ENCODE assay signal across 26 mouse cellular contexts in genomic region chr5:106967578-106967977, GRCm38 (mm10). TPM values are rescaled to one million over a fixed set of nuclear protein-coding genes. Genes with fewer than 3 reads are reported as not detected.
A peak's percentile ranks its signal among the peaks of the same experiment; 100 is the strongest.
DNase-seq lines count a peak whose midpoint lies in the region; ATAC-seq lines count a peak whose summit lies in the region.
"Had no signal": no experiment of that assay in that cellular context is flagged by ENCODE, and none has a peak within 500 bp of the region (broad histone marks: within the 10 kb centered on the region; RNA-seq: fewer than 3 reads in every experiment).

No protein-coding gene starts in this region.

- no peak overlapping the region for H3K4me3 ChIP-seq in embryonic facial prominence, embryonic 13.5 days
- H3K4me3 ChIP-seq in embryonic facial prominence, embryonic 10.5 days: no peak overlapping the region
- no peak overlapping the region for H3K4me3 ChIP-seq in hindbrain, embryonic 13.5 days
- H3K4me3 ChIP-seq in hindbrain, embryonic 10.5 days: no peak overlapping the region
- H3K4me3 ChIP-seq: embryonic facial prominence, embryonic 12.5 days; embryonic facial prominence, embryonic 15.5 days; erythroblast, embryonic 14.5 days; forebrain, embryonic 10.5 days; forebrain, embryonic 12.5 days had no signal

- no peak overlapping the region for H3K4me2 ChIP-seq in embryonic facial prominence, embryonic 13.5 days
- no peak overlapping the region for H3K4me2 ChIP-seq in hindbrain, embryonic 13.5 days
- H3K4me2 ChIP-seq: embryonic facial prominence, embryonic 12.5 days; embryonic facial prominence, embryonic 15.5 days; forebrain, embryonic 12.5 days had no signal

- peaks cover 12% of the 10 kb centered on the region for H3K4me1 ChIP-seq in embryonic facial prominence, embryonic 13.5 days
- H3K4me1 ChIP-seq in embryonic facial prominence, embryonic 10.5 days: peaks cover 20% of the 10 kb centered on the region
- peaks cover 16% of the 10 kb centered on the region for H3K4me1 ChIP-seq in hindbrain, embryonic 13.5 days (replicated peaks)
- peaks cover 18% of the 10 kb centered on the region for H3K4me1 ChIP-seq in hindbrain, embryonic 10.5 days (replicated peaks)

- ATAC-seq in embryonic facial prominence, embryonic 13.5 days (ENCODE audit: insufficient number of reproducible peaks, insufficient read depth, low FRiP score, low TSS enrichment, low read depth): no peak
- ATAC-seq in hindbrain, embryonic 13.5 days (ENCODE audit: low FRiP score): no peak
- peak; percentile 14; the same call in 1 of the 2 replicates for ATAC-seq in megakaryocyte, adult 5-6 weeks (ENCODE audit: poor library complexity, severe bottlenecking)
- ATAC-seq: forebrain, embryonic 16.5 days had no signal

- peaks cover 28% of the 10 kb centered on the region for H3K36me3 ChIP-seq in embryonic facial prominence, embryonic 13.5 days
- H3K36me3 ChIP-seq in embryonic facial prominence, embryonic 10.5 days (replicated peaks): peaks cover 60% of the 10 kb centered on the region
- peaks cover 31% of the 10 kb centered on the region for H3K36me3 ChIP-seq in hindbrain, embryonic 13.5 days
- peaks cover 59% of the 10 kb centered on the region for H3K36me3 ChIP-seq in hindbrain, embryonic 10.5 days

- no peaks in the 10 kb centered on the region for H3K9me3 ChIP-seq in embryonic facial prominence, embryonic 13.5 days
- H3K9me3 ChIP-seq in embryonic facial prominence, embryonic 10.5 days: no peaks in the 10 kb centered on the region
- no peaks in the 10 kb centered on the region for H3K9me3 ChIP-seq in hindbrain, embryonic 13.5 days
- H3K9me3 ChIP-seq in hindbrain, embryonic 10.5 days: no peaks in the 10 kb centered on the region
- H3K9me3 ChIP-seq: embryonic facial prominence, embryonic 12.5 days; embryonic facial prominence, embryonic 15.5 days; forebrain, embryonic 10.5 days; forebrain, embryonic 12.5 days had no signal

- 91% methylated on average over 1 of the region's 1 CpGs for WGBS in embryonic facial prominence, embryonic 13.5 days
- 95% methylated on average over 1 of the region's 1 CpGs for WGBS in embryonic facial prominence, embryonic 10.5 days
- WGBS in hindbrain, embryonic 13.5 days: 93% methylated on average over 1 of the region's 1 CpGs
- whole genome bisulfite sequencing in hindbrain, embryonic 10.5 days: 97% methylated on average over 1 of the region's 1 CpGs

- 0 out of 2 replicates have a peak overlapping the region, but pooled peaks have one; percentile 4 for H3K9ac ChIP-seq in embryonic facial prominence, embryonic 13.5 days
- peak overlapping the region; percentile 29; the same call in 1 of the 2 replicates for H3K9ac ChIP-seq in hindbrain, embryonic 13.5 days
- H3K9ac ChIP-seq: embryonic facial prominence, embryonic 12.5 days; embryonic facial prominence, embryonic 15.5 days; forebrain, embryonic 12.5 days had no signal

- H3K27ac ChIP-seq in embryonic facial prominence, embryonic 13.5 days: no peak overlapping the region
- no peak overlapping the region for H3K27ac ChIP-seq in embryonic facial prominence, embryonic 10.5 days (replicated peaks)
- H3K27ac ChIP-seq in hindbrain, embryonic 13.5 days: no peak overlapping the region
- H3K27ac ChIP-seq in hindbrain, embryonic 10.5 days: no peak overlapping the region
- H3K27ac ChIP-seq: embryonic facial prominence, embryonic 12.5 days; embryonic facial prominence, embryonic 15.5 days; forebrain, embryonic 10.5 days; forebrain, embryonic 12.5 days had no signal

- H3K27me3 ChIP-seq in embryonic facial prominence, embryonic 13.5 days: no peaks in the 10 kb centered on the region
- H3K27me3 ChIP-seq in embryonic facial prominence, embryonic 10.5 days (replicated peaks; ENCODE audit: low read depth, poor library complexity, severe bottlenecking): no peaks in the 10 kb centered on the region
- no peaks in the 10 kb centered on the region for H3K27me3 ChIP-seq in hindbrain, embryonic 13.5 days
- H3K27me3 ChIP-seq in hindbrain, embryonic 10.5 days (ENCODE audit: insufficient read depth, poor library complexity, severe bottlenecking): no peaks in the 10 kb centered on the region; the same call in 1 of the 2 replicates
- H3K27me3 ChIP-seq: embryonic facial prominence, embryonic 12.5 days; embryonic facial prominence, embryonic 15.5 days; forebrain, embryonic 12.5 days had no signal

- no peak for DNase-seq in embryonic facial prominence, embryonic 10.5 days (ENCODE audit: low spot score)
- DNase-seq in hindbrain, embryonic 10.5 days (ENCODE audit: low spot score): no peak
- peak; percentile 49 for DNase-seq in 416B (ENCODE audit: low read depth)
- no peak for DNase-seq in left cerebral cortex, adult 8-10 months (ENCODE audit: low spot score in 2 of 2)
- no peak for DNase-seq in right cerebral cortex, adult 18-20 months
- DNase-seq: adrenal gland, adult 2 months; adrenal gland, postnatal 10 days; adrenal gland, postnatal 25 days; cerebellum, adult 11 months; cerebellum, adult 18-20 months; cerebellum, adult 8-10 months; cerebellum, adult 9-11 months; cerebellum, postnatal 14 days; cerebellum, postnatal 36 days; embryo, embryonic 11 days had no signal

RNA-seq across cellular contexts. Expression of gene Cdc7, which starts 3.5 kb away (rescaled TPM):
- polyA plus RNA-seq in embryonic facial prominence, embryonic 13.5 days (2015; fragmentation: Nextera tagmentation; extraction: Ambion mirVana): 51.6 and 55.7 TPM in 2 replicates
- polyA plus RNA-seq in embryonic facial prominence, embryonic 10.5 days (2016; fragmentation: Nextera tagmentation; extraction: Ambion mirVana): 63.7 and 65.3 TPM in 2 replicates
- 40.6 and 41.1 TPM in 2 replicates for polyA plus RNA-seq in hindbrain, embryonic 13.5 days (2015; fragmentation: Nextera tagmentation; extraction: Ambion mirVana)
- polyA plus RNA-seq in hindbrain, embryonic 10.5 days (2016; fragmentation: Nextera tagmentation; extraction: Ambion mirVana): 40.2 and 62.9 TPM in 2 replicates
- 19.6 and 21.5 TPM in 2 replicates for total RNA-seq in megakaryocyte, adult 5-6 weeks (2015)
- 20.5 and 22.7 TPM in 2 replicates for total RNA-seq in megakaryocyte, adult 5-6 weeks (2017)
- total RNA-seq in left cerebral cortex, adult 8-10 months (2022): 10 to 100 TPM in 1 of 4 experiments, 1 to 10 TPM in 3; 7.0 to 11.8 (median 9.2) TPM

RNA-seq across cellular contexts. Expression of gene Hfm1, which starts 41.5 kb away (rescaled TPM):
- 1.8 and 2.5 TPM in 2 replicates for polyA plus RNA-seq in embryonic facial prominence, embryonic 13.5 days (2015; fragmentation: Nextera tagmentation; extraction: Ambion mirVana)
- polyA plus RNA-seq in embryonic facial prominence, embryonic 10.5 days (2016; fragmentation: Nextera tagmentation; extraction: Ambion mirVana): 3.0 TPM in 2 replicates
- 5.9 and 6.7 TPM in 2 replicates for polyA plus RNA-seq in hindbrain, embryonic 13.5 days (2015; fragmentation: Nextera tagmentation; extraction: Ambion mirVana)
- polyA plus RNA-seq in hindbrain, embryonic 10.5 days (2016; fragmentation: Nextera tagmentation; extraction: Ambion mirVana): 3.5 and 3.6 TPM in 2 replicates
- not detected in 2 replicates for total RNA-seq in megakaryocyte, adult 5-6 weeks (2015)
- total RNA-seq in megakaryocyte, adult 5-6 weeks (2017): not detected in 2 replicates
- total RNA-seq in left cerebral cortex, adult 8-10 months (2022): 1 to 10 TPM; 1.3 to 2.6 (median 1.9) TPM
- total RNA-seq: adrenal gland, adult 2 months; adrenal gland, postnatal 25 days; MEL had no signal
- polyA plus RNA-seq: adrenal gland, adult 2 months; C2C12; erythroblast, embryonic 14.5 days had no signal
